Mouse (Mus musculus): ENCODE data around the gene Tnc. TPM values are rescaled to one million over a fixed set of nuclear protein-coding genes. Genes with fewer than 3 reads are reported as not detected.

The Tnc gene
- polyA plus RNA-seq (2012; rRNA removed), result 0.40 and 0.51 TPM in 2 replicates

GRCm38 (mm10) chr4:64046831-64047493 lies at the start of gene Tnc:
Gene Tnc, minus strand, starts transcription at chr4:64047015.
- no peak within 1 kb of the TSS for H3K4me3 ChIP-seq (ENCODE audit: extremely low read depth, insufficient read depth, insufficient read length)
- TF ChIP-seq POLR2A (IDR thresholded peaks at IDR 0.05; ENCODE audit: low read depth, low read length), result no peak
- TF ChIP-seq CTCF (IDR thresholded peaks at IDR 0.05; ENCODE audit: extremely low read depth, insufficient read depth, insufficient read length, insufficient replicate concordance), result no peak
- WGBS, result 6% methylated on average over 26 of the region's 26 CpGs

GRCm38 (mm10) chr4:64094221-64094620 lies 47.4 kb upstream of the Tnc start:
- H3K4me3 ChIP-seq (ENCODE audit: extremely low read depth, insufficient read depth, insufficient read length), result no peak overlapping the region
- no peak for TF ChIP-seq POLR2A (IDR thresholded peaks at IDR 0.05; ENCODE audit: low read depth, low read length)
- no peaks in the 10 kb centered on the region for H3K27me3 ChIP-seq (ENCODE audit: control insufficient read depth, insufficient read depth, low read length)
- H3K36me3 ChIP-seq (ENCODE audit: control insufficient read depth, insufficient read depth, low read length), result no peaks in the 10 kb centered on the region
- no peak for DNase-seq (ENCODE audit: low read depth in 1 of 2, low spot score in 2 of 2)
- no peaks in the 10 kb centered on the region for H3K4me1 ChIP-seq (ENCODE audit: control insufficient read depth, insufficient read depth, insufficient read length)
- no peak overlapping the region for H3K27ac ChIP-seq (ENCODE audit: insufficient read depth, low read length)
- 83% methylated on average over 5 of the region's 5 CpGs for WGBS

More at GRCm38 (mm10) chr4:64046831-64047493, at the start of gene Tnc:
- H3K36me3 ChIP-seq (ENCODE audit: control insufficient read depth, insufficient read depth, low read length), result no peaks in the 10 kb centered on the region
- no peaks in the 10 kb centered on the region for H3K4me1 ChIP-seq (ENCODE audit: control insufficient read depth, insufficient read depth, insufficient read length)
- H3K27ac ChIP-seq (ENCODE audit: insufficient read depth, low read length), result no peak within 1 kb of the TSS
- no peak for DNase-seq (ENCODE audit: low read depth in 1 of 2, low spot score in 2 of 2)
- no peaks in the 10 kb centered on the region for H3K27me3 ChIP-seq (ENCODE audit: control insufficient read depth, insufficient read depth, low read length)

DNA sequence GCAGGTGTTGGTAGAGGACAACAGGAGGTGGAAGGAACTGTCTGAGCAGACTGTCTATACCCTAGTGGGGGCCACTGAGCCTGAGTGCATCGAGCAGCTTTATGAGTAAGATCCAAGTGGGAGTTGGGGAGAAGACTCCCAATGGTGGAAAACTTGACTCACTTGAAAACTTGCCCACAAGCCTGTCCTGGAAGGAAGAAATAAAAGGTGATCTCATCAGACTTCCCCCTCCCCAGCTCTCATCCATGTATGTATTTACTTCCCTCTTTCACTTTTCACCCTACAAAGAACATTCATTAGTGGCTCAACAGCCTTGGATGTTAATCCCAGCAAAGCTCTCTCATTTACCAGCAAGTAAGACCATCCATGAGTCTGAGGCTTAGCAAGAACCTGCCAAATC lies 46.0 kb upstream of the Tnc start:
- no peak for DNase-seq (ENCODE audit: low read depth in 1 of 2, low spot score in 2 of 2)
- Histone ChIP-seq H3K4me3 (ENCODE audit: extremely low read depth, insufficient read depth, insufficient read length) (no peak overlapping the region), H3K4me1 (ENCODE audit: control insufficient read depth, insufficient read depth, insufficient read length) (no peaks in the 10 kb centered on the region), H3K36me3 (ENCODE audit: control insufficient read depth, insufficient read depth, low read length) (no peaks in the 10 kb centered on the region), H3K27me3 (ENCODE audit: control insufficient read depth, insufficient read depth, low read length) (no peaks in the 10 kb centered on the region), H3K27ac (ENCODE audit: insufficient read depth, low read length) (no peak overlapping the region)
- 39% methylated on average over 1 of the region's 1 CpGs for WGBS
- TF ChIP-seq POLR2A (IDR thresholded peaks at IDR 0.05; ENCODE audit: low read depth, low read length) (no peak), CTCF (IDR thresholded peaks at IDR 0.05; ENCODE audit: extremely low read depth, insufficient read depth, insufficient read length, insufficient replicate concordance) (no peak)

DNA sequence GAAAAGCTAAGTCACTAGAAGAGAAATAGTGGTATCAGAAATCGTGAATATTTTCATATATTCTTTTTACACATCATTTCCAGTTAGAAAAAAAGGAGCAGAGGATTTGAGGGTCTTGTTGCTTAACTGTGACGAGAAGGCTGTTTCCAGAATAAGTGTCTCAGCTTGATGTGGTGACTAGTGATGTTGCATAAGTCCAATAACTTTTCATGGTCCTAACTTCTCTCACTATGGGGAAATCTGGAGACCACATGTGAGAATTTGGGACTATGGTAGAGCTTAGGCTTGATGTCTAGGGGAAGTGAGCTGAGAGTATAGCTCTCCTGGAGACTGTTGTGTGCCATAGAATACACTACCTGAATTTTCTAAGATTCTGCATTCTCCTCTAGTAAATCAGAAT lies 42.6 kb upstream of the Tnc start:
- Histone ChIP-seq H3K36me3 (ENCODE audit: control insufficient read depth, insufficient read depth, low read length) (no peaks in the 10 kb centered on the region), H3K4me3 (ENCODE audit: extremely low read depth, insufficient read depth, insufficient read length) (no peak overlapping the region), H3K4me1 (ENCODE audit: control insufficient read depth, insufficient read depth, insufficient read length) (no peaks in the 10 kb centered on the region), H3K27me3 (ENCODE audit: control insufficient read depth, insufficient read depth, low read length) (no peaks in the 10 kb centered on the region), H3K27ac (ENCODE audit: insufficient read depth, low read length) (no peak overlapping the region)
- WGBS, result 62% methylated on average over 2 of the region's 2 CpGs
- no peak for TF ChIP-seq POLR2A (IDR thresholded peaks at IDR 0.05; ENCODE audit: low read depth, low read length)
- no peak for TF ChIP-seq CTCF (IDR thresholded peaks at IDR 0.05; ENCODE audit: extremely low read depth, insufficient read depth, insufficient read length, insufficient replicate concordance)
- DNase-seq (ENCODE audit: low read depth in 1 of 2, low spot score in 2 of 2), result no peak

GRCm38 (mm10) chr4:64087675-64088074 lies 40.9 kb upstream of the Tnc start:
- Histone ChIP-seq H3K4me1 (ENCODE audit: control insufficient read depth, insufficient read depth, insufficient read length) (no peaks in the 10 kb centered on the region), H3K27ac (ENCODE audit: insufficient read depth, low read length) (no peak overlapping the region), H3K27me3 (ENCODE audit: control insufficient read depth, insufficient read depth, low read length) (no peaks in the 10 kb centered on the region), H3K36me3 (ENCODE audit: control insufficient read depth, insufficient read depth, low read length) (no peaks in the 10 kb centered on the region), H3K4me3 (ENCODE audit: extremely low read depth, insufficient read depth, insufficient read length) (no peak overlapping the region)
- TF ChIP-seq CTCF (IDR thresholded peaks at IDR 0.05; ENCODE audit: extremely low read depth, insufficient read depth, insufficient read length, insufficient replicate concordance) (no peak), POLR2A (IDR thresholded peaks at IDR 0.05; ENCODE audit: low read depth, low read length) (no peak)
- DNase-seq (ENCODE audit: low read depth in 1 of 2, low spot score in 2 of 2), result no peak
- WGBS, result 73% methylated on average over 2 of the region's 2 CpGs

DNA sequence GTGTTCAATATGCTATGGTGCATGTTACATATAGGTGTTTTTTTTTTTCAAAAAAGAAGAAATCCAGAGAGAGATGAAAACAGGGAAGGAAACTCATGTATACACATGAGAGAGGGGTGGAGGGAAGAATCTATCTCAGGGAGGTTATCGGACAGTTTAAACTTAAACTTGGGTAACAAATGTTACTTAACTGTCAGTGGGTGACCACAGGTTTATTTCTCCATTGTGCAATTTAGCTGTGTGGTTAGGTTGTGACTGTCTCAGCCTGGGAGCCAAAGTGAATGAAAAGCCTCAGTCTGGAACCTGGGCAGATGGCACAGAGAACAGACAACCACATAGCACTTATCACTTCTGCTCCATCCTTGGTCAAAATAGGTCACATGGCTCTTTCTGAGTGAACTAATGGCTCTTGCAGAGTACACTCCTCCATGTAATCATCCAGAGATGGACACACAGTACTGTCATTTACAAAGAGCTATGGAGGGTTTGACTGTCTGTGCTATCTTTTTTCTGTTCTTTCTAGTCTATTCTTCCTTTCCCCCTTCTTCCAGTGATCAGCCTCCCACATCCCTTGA lies 39.3 kb upstream of the Tnc start:
- H3K27me3 ChIP-seq (ENCODE audit: control insufficient read depth, insufficient read depth, low read length), result no peaks in the 10 kb centered on the region
- no peak overlapping the region for H3K4me3 ChIP-seq (ENCODE audit: extremely low read depth, insufficient read depth, insufficient read length)
- H3K4me1 ChIP-seq (ENCODE audit: control insufficient read depth, insufficient read depth, insufficient read length), result no peaks in the 10 kb centered on the region
- no peak for DNase-seq (ENCODE audit: low read depth in 1 of 2, low spot score in 2 of 2)
- H3K36me3 ChIP-seq (ENCODE audit: control insufficient read depth, insufficient read depth, low read length), result no peaks in the 10 kb centered on the region
- no peak for TF ChIP-seq CTCF (IDR thresholded peaks at IDR 0.05; ENCODE audit: extremely low read depth, insufficient read depth, insufficient read length, insufficient replicate concordance)
- TF ChIP-seq POLR2A (IDR thresholded peaks at IDR 0.05; ENCODE audit: low read depth, low read length), result no peak
- 70% methylated on average over 1 of the region's 1 CpGs for WGBS
- no peak overlapping the region for H3K27ac ChIP-seq (ENCODE audit: insufficient read depth, low read length)

- H3K4me3 ChIP-seq (ENCODE audit: extremely low read depth, insufficient read depth, insufficient read length), result no peak overlapping the region
- TF ChIP-seq POLR2A (IDR thresholded peaks at IDR 0.05; ENCODE audit: low read depth, low read length), result no peak
- no peak for TF ChIP-seq CTCF (IDR thresholded peaks at IDR 0.05; ENCODE audit: extremely low read depth, insufficient read depth, insufficient read length, insufficient replicate concordance)
- WGBS, result 53% methylated on average over 5 of the region's 5 CpGs
- DNase-seq (ENCODE audit: low read depth in 1 of 2, low spot score in 2 of 2), result no peak
- no peak overlapping the region for H3K27ac ChIP-seq (ENCODE audit: insufficient read depth, low read length)
- no peaks in the 10 kb centered on the region for H3K27me3 ChIP-seq (ENCODE audit: control insufficient read depth, insufficient read depth, low read length)
- H3K4me1 ChIP-seq (ENCODE audit: control insufficient read depth, insufficient read depth, insufficient read length), result no peaks in the 10 kb centered on the region
- no peaks in the 10 kb centered on the region for H3K36me3 ChIP-seq (ENCODE audit: control insufficient read depth, insufficient read depth, low read length)
Observed at GRCm38 (mm10) chr4:64083858-64084257, 37.0 kb upstream of the Tnc start.

All from spleen, adult 2 months (tissue).